Mouse (Mus musculus) olfactory bulb, adult 2 months (tissue): ENCODE results near the gene Wdsub1.

Experiments
- CTCF ChIP-seq: fragments of 200-500 bp; IDR thresholded peaks from 2 replicates; pipeline ENCODE4 v1.5.1; 2012; ENCODE audit warnings: low read depth, mild to moderate bottlenecking, low read length, moderate library complexity; ENCODE audit not compliant: insufficient read depth
- POLR2A ChIP-seq: fragments of 200-500 bp; IDR thresholded peaks from 2 replicates; pipeline ENCODE4 v1.6.1; 2012; ENCODE audit warnings: mild to moderate bottlenecking, low read depth, low read length, moderate library complexity; ENCODE audit not compliant: insufficient read depth

GRCm38 (mm10) chr2:59839755-59840154, 42.6 kb downstream of the Wdsub1 start:
- TF ChIP-seq CTCF (no peak), POLR2A (no peak)
